Mouse (Mus musculus): Measurements from ENCODE around the gene Crabp2.

Crabp2 gene

GRCm38 (mm10) chr3:87929341-87930077, 19.0 kb upstream of the Crabp2 start:
- DNase-seq, result no peak

GRCm38 (mm10) chr3:87930078-87930795, 18.2 kb upstream of the Crabp2 start, which contains the start of the genes Isg20l2 and Rrnad1:
TSS of gene Isg20l2 (plus strand) at chr3:87930314.
TSS of gene Rrnad1 (minus strand) at chr3:87930717.
- DNase-seq, result peak; percentile 97

GRCm38 (mm10) chr3:87934026-87934425, 14.4 kb upstream of the Crabp2 start:
- DNase-seq, result no peak

- no peak for DNase-seq
Observed at GRCm38 (mm10) chr3:87934501-87934900, 14.0 kb upstream of the Crabp2 start.

- no peak for DNase-seq
Observed at GRCm38 (mm10) chr3:87935201-87935600, 13.3 kb upstream of the Crabp2 start.

GRCm38 (mm10) chr3:87935776-87936175, 12.7 kb upstream of the Crabp2 start:
- peak; percentile 92 for DNase-seq

- no peak for DNase-seq
Observed at GRCm38 (mm10) chr3:87940611-87941010, 7.9 kb upstream of the Crabp2 start.

- no peak for DNase-seq
Observed at GRCm38 (mm10) chr3:87942471-87942870, 6.0 kb upstream of the Crabp2 start.

- DNase-seq, result no peak
Observed at GRCm38 (mm10) chr3:87943586-87943985, 4.9 kb upstream of the Crabp2 start.

- DNase-seq, result no peak
Observed at GRCm38 (mm10) chr3:87944838-87945600, 3.4 kb upstream of the Crabp2 start.

GRCm38 (mm10) chr3:87945781-87946540, 2.5 kb upstream of the Crabp2 start:
- DNase-seq, result no peak

GRCm38 (mm10) chr3:87946541-87946860, 2.0 kb upstream of the Crabp2 start:
- no peak for DNase-seq

GRCm38 (mm10) chr3:87947056-87947810, 1.2 kb upstream of the Crabp2 start:
- DNase-seq, result no peak

- DNase-seq, result no peak
Observed at GRCm38 (mm10) chr3:87947811-87948199, 661 bp upstream of the Crabp2 start.

GRCm38 (mm10) chr3:87949266-87949954, 944 bp downstream of the Crabp2 start:
- DNase-seq, result no peak

- DNase-seq, result no peak
Observed at GRCm38 (mm10) chr3:87949955-87950515, 1.6 kb downstream of the Crabp2 start.

- no peak for DNase-seq
Observed at GRCm38 (mm10) chr3:87951946-87952345, 3.5 kb downstream of the Crabp2 start.

- no peak for DNase-seq
Observed at GRCm38 (mm10) chr3:87952440-87952839, 4.0 kb downstream of the Crabp2 start.

GRCm38 (mm10) chr3:87958056-87958455, 9.6 kb downstream of the Crabp2 start:
- no peak for DNase-seq

GRCm38 (mm10) chr3:87958476-87958875, 10.0 kb downstream of the Crabp2 start:
- no peak for DNase-seq

GRCm38 (mm10) chr3:87958967-87959366, 10.5 kb downstream of the Crabp2 start:
- DNase-seq, result no peak

Data from right cerebral cortex, postnatal 14 days (tissue).